Mouse (Mus musculus): ENCODE measurements around the gene Btn1a1. TPM values are rescaled to one million over a fixed set of nuclear protein-coding genes. Genes with fewer than 3 reads are reported as not detected.

Btn1a1 gene
- polyA plus RNA-seq (2012; rRNA removed), result 0.05 TPM in 1 of 2 replicates, not detected in the other

GRCm38 (mm10) chr13:23465600-23466109 lies at the start of gene Btn1a1:
TSS of gene Btn1a1 (minus strand) at chr13:23465901.

GRCm38 (mm10) chr13:23488400-23489322 lies 23.0 kb upstream of the Btn1a1 start, which contains the start of gene Btn2a2:
TSS of gene Btn2a2 (minus strand) at chr13:23488857.

GRCm38 (mm10) chr13:23423286-23424051 lies 42.2 kb downstream of the Btn1a1 start, which contains the start of gene Abt1:
TSS of gene Abt1 (minus strand) at chr13:23423866.

Other genes starting within 250 kb of the Btn1a1 start
- gene Vmn1r222, start 230.0 kb downstream of the Btn1a1 start, polyA plus RNA-seq (2012; rRNA removed), result not detected in 2 replicates
- not detected in 2 replicates for gene Vmn1r223, start 218.8 kb downstream of the Btn1a1 start, polyA plus RNA-seq (2012; rRNA removed)
- 0.86 and 1.1 TPM in 2 replicates for gene Zfp322a, start 96.7 kb downstream of the Btn1a1 start, polyA plus RNA-seq (2012; rRNA removed)
- 2.5 and 3.4 TPM in 2 replicates for gene Abt1, start 42.0 kb downstream of the Btn1a1 start, polyA plus RNA-seq (2012; rRNA removed)
- not detected in 2 replicates for gene Btn2a2, start 23.0 kb upstream of the Btn1a1 start, polyA plus RNA-seq (2012; rRNA removed)
- 61.1 and 64.4 TPM in 2 replicates for gene Hist1h4h, start 65.1 kb upstream of the Btn1a1 start, polyA plus RNA-seq (2012; rRNA removed)
- gene Hist1h2af, start 68.0 kb upstream of the Btn1a1 start, polyA plus RNA-seq (2012; rRNA removed), result 294 and 1,013 TPM in 2 replicates
- gene Hist1h3g, start 69.5 kb upstream of the Btn1a1 start, polyA plus RNA-seq (2012; rRNA removed), result 48.3 and 64.0 TPM in 2 replicates
- 5.4 and 6.9 TPM in 2 replicates for gene Hist1h2bh, start 77.5 kb upstream of the Btn1a1 start, polyA plus RNA-seq (2012; rRNA removed)
- 11.5 and 15.6 TPM in 2 replicates for gene Hist1h3f, start 78.2 kb upstream of the Btn1a1 start, polyA plus RNA-seq (2012; rRNA removed)
- 11.2 and 13.2 TPM in 2 replicates for gene Hist1h4f, start 85.7 kb upstream of the Btn1a1 start, polyA plus RNA-seq (2012; rRNA removed)
- gene Hist1h1d, start 87.4 kb upstream of the Btn1a1 start, polyA plus RNA-seq (2012; rRNA removed), result 0.21 and 0.27 TPM in 2 replicates
- 47.5 and 78.7 TPM in 2 replicates for gene Hist1h3e, start 96.5 kb upstream of the Btn1a1 start, polyA plus RNA-seq (2012; rRNA removed)
- 24.2 and 35.8 TPM in 2 replicates for gene Hist1h2ae, start 105.3 kb upstream of the Btn1a1 start, polyA plus RNA-seq (2012; rRNA removed)
- 52.2 and 87.2 TPM in 2 replicates for gene Hist1h2bg, start 105.5 kb upstream of the Btn1a1 start, polyA plus RNA-seq (2012; rRNA removed)
- gene Hist1h2bf, start 108.3 kb upstream of the Btn1a1 start, polyA plus RNA-seq (2012; rRNA removed), result 15.9 and 25.7 TPM in 2 replicates
- gene Hist1h2ad, start 108.5 kb upstream of the Btn1a1 start, polyA plus RNA-seq (2012; rRNA removed), result 17.3 and 24.2 TPM in 2 replicates
- 18.4 and 28.3 TPM in 2 replicates for gene Hist1h3d, start 109.9 kb upstream of the Btn1a1 start, polyA plus RNA-seq (2012; rRNA removed)
- gene Hist1h4d, start 115.7 kb upstream of the Btn1a1 start, polyA plus RNA-seq (2012; rRNA removed), result 10.1 and 14.2 TPM in 2 replicates
- 2.6 and 3.4 TPM in 2 replicates for gene Hist1h2be, start 155.2 kb upstream of the Btn1a1 start, polyA plus RNA-seq (2012; rRNA removed)
- 2.3 and 2.7 TPM in 2 replicates for gene Hist1h1e, start 156.7 kb upstream of the Btn1a1 start, polyA plus RNA-seq (2012; rRNA removed)
- gene Hist1h2ac, start 218.0 kb upstream of the Btn1a1 start, polyA plus RNA-seq (2012; rRNA removed), result 2.6 and 3.1 TPM in 2 replicates
- 251 and 289 TPM in 2 replicates for gene Hist1h2bc, start 218.3 kb upstream of the Btn1a1 start, polyA plus RNA-seq (2012; rRNA removed)
- not detected in 2 replicates for gene Hist1h1t, start 229.9 kb upstream of the Btn1a1 start, polyA plus RNA-seq (2012; rRNA removed)
- gene Hist1h4c, start 232.6 kb upstream of the Btn1a1 start, polyA plus RNA-seq (2012; rRNA removed), result 9.0 and 13.0 TPM in 2 replicates
- gene Hfe, start 245.0 kb upstream of the Btn1a1 start, polyA plus RNA-seq (2012; rRNA removed), result 11.5 and 18.9 TPM in 2 replicates

All from ovary, adult 2 months (tissue).